Mouse (Mus musculus) lung, adult 2 months (tissue): ENCODE results near the gene Agk.

ENCODE experiments used
- CTCF ChIP-seq: fragments of 200-500 bp; IDR thresholded peaks from 2 replicates; pipeline ENCODE4 v1.5.1; 2011; ENCODE audit warnings: mild to moderate bottlenecking, low read length, control low read depth; ENCODE audit not compliant: insufficient read depth
- POLR2A ChIP-seq: fragments of 200-500 bp; IDR thresholded peaks from 2 replicates; pipeline ENCODE4 v1.6.1; 2011; ENCODE audit warnings: low read depth, mild to moderate bottlenecking, control low read depth, low read length, borderline replicate concordance; ENCODE audit errors: extremely low read depth

DNA sequence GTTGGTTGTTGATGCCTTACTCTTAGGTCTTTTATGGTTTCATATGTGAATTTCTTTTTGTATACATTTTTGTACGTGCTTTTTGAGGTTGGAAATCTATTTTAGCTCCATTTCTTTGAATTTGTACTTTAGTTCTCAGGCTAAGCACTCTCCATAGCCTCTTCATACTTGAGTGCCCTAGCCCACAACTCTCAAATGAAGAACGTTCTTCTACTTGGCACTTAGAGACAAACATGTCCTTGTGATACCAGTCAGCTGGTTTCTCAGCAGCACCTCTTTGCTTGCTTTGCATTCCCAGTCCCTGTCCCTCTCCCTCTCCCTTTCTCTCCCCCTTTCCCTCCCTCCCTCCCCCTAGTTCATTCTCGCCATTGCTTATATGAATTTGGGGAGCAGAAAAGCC is 55.2 kb downstream of the Agk start:
- no peak for TF ChIP-seq POLR2A
- no peak for TF ChIP-seq CTCF
